Mouse (Mus musculus): Measurements from ENCODE around the gene Ppif. TPM values are rescaled to one million over a fixed set of nuclear protein-coding genes. Genes with fewer than 3 reads are reported as not detected.

The Ppif gene
- polyA plus RNA-seq (2017; shearing (Covaris generic)) = 10 to 100 TPM; 37.0 to 48.1 TPM

GRCm38 (mm10) chr14:25693888-25694568, at the start of gene Ppif:
Gene Ppif, plus strand, starts transcription at chr14:25694154.

Other genes starting within 250 kb of the Ppif start
- gene Zmiz1, start 235.0 kb upstream of the Ppif start, polyA plus RNA-seq (2017; shearing (Covaris generic)) = 10 to 100 TPM; 26.4 to 54.5 TPM
- 1 to 10 TPM in 1 of 2 experiments, under 1 TPM in 1; 0.93 to 2.5 TPM for gene Zcchc24, start 74.9 kb downstream of the Ppif start, polyA plus RNA-seq (2017; shearing (Covaris generic))
- gene Anxa11, start 148.0 kb downstream of the Ppif start, polyA plus RNA-seq (2017; shearing (Covaris generic)) = 10 to 100 TPM; 52.7 to 74.8 TPM
- not detected for gene Plac9a, start 208.9 kb downstream of the Ppif start, polyA plus RNA-seq (2017; shearing (Covaris generic))
- gene Tmem254a, start 233.5 kb downstream of the Ppif start, polyA plus RNA-seq (2017; shearing (Covaris generic)) = 1 to 10 TPM; 3.4 to 9.3 TPM
- gene Cphx1, start 244.2 kb downstream of the Ppif start, polyA plus RNA-seq (2017; shearing (Covaris generic)) = under 1 TPM in 1 of 2 experiments, not detected in 1; 0.32 TPM

Measured in activated CD4-positive, CD25-positive, alpha-beta regulatory T cell (primary cell).